Mouse (Mus musculus) bone marrow macrophage, adult 2 months (primary cell): ENCODE data around the gene E130114P18Rik.

Experiments used
- CTCF ChIP-seq: IDR thresholded peaks from 2 replicates; pipeline ENCODE4 v1.5.1; 2012; ENCODE audit warnings: low read depth, mild to moderate bottlenecking, low read length, moderate library complexity
- POLR2A ChIP-seq: IDR thresholded peaks from 2 replicates; pipeline ENCODE4 v1.6.1; 2012; ENCODE audit warnings: mild to moderate bottlenecking, low read depth, low read length, borderline replicate concordance

DNA sequence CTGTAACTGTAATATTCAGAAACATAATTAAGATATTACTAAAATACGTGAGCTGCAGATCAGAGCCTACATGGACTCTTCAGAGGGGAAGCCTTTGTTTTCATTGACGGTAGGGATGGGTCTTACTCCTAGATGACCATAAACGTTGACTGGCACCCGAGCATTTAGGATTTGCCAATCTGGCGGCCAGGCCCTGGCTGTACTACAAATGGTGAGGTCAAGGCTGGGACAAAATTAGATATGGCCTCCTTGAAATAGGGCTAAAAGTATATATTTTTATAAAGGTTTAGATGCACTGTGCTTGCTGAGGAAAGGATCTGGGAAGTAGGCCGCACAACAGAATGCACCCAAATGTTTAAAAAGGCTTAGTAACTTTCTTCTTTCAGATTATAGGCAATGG lies 4.6 kb upstream of the E130114P18Rik start:
- TF ChIP-seq CTCF (no peak), POLR2A (no peak)
